Mouse (Mus musculus): ENCODE results near the gene Il17f.

DNA sequence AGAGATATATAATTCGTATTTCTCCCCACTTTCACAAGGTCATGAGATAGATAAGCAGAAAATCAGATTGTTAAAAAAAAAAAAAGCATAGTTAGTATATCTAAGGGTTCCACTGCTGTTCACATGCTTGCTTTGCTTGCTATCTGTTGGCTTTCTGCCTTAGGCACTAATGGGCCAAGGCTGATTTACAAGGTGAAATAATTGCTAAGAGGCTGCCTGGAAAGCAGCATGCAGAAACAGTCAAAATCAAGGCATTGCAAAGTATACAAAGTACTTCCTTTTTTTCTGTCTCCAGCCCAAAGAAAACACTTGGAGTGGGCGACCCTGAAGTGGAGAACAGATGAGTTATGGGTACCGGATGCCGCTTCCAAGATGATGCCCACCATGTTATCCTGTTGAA is 30.5 kb upstream of the Il17f start:
- TF ChIP-seq CTCF (IDR thresholded peaks at IDR 0.05) (no peak), POLR2A (IDR thresholded peaks at IDR 0.05; ENCODE audit: insufficient read depth, low read depth, low read length) (no peak)
